Mouse (Mus musculus) liver (tissue): ENCODE data around the gene Ndufa12.

ENCODE experiments used
- DNase-seq: peaks from one replicate; pipeline ENCODE4 v3.0.0-alpha.2; 2020; ENCODE audit warnings: mixed read lengths

The Ndufa12 gene

DNA sequence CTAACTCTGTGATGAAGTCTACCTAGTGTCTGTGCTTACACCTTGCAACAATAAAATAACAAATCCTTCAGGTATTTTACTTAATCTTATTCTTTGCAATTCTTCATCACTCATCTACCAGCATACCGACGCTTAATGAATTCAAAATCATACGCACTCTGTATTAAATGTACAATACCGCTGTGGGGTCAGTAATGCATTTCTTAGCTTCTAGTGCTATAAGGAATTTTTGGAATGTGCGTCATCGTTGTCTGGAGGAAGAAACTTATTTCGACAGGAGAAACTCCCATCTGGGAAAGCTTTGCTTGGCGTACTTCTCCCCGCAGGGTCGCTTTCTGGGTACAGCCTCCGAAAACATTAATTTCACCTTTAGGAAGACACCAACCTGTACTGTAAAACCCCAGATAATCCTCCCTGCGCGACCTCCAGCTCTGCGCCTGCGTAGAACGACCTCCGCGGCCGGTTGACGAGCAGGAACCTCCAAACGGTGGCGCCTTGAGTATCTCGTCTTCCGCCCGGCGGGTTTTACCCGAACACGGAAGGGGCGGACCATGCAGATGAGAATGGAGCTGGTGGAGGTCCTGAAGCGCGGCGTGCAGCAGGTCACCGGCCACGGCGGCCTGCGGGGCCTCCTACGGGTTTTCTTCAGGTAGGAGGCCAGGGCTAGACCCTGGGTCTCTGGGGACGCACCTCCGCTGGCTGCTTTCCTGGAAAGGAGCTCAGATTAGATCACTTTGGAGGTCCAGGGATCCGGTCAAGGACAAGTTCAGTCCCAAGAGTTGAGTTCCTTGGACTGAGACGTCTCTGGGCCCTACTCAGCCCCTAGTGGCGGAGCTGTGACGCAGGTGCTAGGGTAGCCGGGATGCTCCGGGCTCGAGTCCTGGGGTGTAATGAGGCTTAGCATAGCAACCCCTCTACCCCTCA, at the start of gene Ndufa12:
TSS of gene Ndufa12 (plus strand) at position 239 of the 924 bp plus-strand sequence.
- DNase-seq: peak; percentile 94

DNA sequence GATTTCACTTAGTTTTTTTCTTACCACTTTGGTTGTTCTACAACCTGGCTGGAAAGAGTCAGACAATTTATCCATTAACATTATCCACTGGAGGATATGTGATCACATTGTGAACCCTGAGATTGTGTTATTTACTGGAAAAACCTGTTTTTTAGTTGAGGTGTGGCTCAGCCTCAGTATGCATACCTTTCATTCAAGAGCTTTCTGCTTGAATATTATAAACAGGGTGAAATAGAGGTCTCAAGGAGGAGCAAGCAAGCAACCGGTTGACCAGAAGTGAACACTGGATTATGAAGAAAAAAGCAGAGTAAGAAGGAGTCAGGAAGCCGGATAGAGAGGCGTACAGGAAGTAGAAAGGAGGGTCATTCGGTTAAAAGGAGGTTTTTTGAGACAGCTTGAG, 47.0 kb upstream of the Ndufa12 start:
- DNase-seq: no peak

DNA sequence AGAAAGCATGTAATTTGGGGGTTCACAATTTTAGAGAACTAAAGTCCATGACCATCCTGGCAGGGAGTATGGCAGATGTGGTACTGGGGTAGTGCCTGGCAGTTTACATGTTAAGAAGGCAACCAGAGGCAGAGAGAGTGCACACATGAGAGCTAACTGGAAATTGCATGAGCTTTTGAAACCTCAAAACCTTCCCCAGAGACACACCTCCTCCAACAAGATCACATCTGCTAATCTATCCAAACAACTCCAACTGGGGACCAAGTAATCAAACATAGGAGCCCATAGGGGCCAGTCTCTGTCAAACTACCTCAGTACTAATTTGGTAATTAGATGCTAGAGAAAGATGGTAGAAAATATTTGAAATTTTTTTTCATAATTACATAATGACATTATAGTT, 44.7 kb upstream of the Ndufa12 start:
- DNase-seq: no peak

DNA sequence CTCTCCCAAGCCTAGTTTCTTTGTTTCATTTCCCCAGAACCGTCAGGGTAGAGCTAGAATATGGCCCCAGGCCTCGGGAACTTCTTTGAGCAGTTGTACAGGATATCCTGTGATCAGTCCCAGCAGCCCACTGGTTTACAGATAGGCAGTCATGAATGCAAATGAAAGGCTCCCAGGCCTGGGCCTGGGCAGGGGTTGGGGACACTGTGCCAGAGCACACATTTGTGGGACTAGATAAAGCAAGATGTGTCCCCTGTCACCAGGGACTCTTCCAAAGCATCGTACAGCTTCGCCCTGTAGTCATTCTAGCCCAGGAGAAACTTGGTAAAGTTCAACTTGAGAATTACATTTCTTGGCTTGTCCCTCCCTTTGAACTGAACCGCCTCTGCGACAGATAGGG, 39.6 kb upstream of the Ndufa12 start:
- DNase-seq: no peak

- DNase-seq: no peak
These were observed 39.1 kb upstream of the Ndufa12 start for GRCm38 (mm10) chr10:94159406-94159805.

- no peak for DNase-seq
These were observed 37.3 kb upstream of the Ndufa12 start for GRCm38 (mm10) chr10:94161051-94161765.

DNA sequence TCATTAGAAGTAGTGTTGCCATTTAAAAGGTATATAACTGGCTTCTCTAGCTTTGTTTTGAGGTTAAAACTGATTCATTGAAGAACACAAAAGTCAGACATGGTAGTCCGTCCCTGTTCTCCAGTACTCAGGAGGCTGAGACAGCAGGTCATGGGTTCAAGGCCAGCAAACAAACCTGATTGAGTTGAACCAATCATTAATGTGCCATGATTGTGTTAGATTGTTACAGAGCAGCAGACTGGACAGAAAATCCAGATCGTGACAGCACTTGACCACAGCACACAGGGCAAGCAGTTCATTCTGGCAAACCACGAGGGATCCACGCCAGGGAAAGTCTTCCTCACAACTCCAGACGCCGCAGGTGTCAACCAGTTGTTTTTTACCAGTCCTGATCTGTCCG, 36.5 kb upstream of the Ndufa12 start:
- DNase-seq: no peak

DNA sequence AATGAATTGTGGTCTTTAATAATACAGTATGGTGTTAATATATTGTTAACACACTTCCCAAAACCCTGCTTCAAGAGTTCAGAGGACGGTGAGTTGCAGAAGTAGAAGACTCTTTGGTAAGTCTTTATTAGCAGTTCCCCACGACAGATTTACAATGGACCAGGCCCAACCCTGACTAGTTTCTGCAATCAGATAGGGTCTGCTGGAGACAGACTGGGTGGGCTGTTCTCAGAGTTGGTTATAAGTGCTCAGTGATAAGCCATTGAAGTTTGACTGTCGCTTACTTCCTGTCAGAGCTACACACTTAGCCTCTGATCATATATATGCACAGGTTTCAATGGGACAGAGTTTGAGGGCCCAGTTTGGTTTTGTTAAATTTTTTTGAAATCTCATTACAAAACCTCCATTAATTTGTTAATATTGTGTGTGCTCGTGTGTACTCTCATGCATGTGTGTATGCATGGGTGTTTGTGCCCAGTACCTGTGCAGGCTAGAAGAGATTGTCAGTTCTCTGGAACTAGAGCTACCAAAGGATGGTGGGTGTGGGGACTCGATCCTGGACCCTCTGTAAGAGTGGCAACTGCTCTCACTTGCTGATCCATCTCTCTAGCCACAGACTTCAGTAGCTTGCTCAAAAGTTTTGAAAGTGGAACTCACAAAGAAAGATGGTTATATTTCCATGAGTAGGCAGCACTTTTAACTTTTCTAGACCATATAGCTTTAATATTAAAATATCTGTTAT, 34.2 kb upstream of the Ndufa12 start:
- no peak for DNase-seq

GRCm38 (mm10) chr10:94165426-94165825, 33.1 kb upstream of the Ndufa12 start:
- no peak for DNase-seq

DNA sequence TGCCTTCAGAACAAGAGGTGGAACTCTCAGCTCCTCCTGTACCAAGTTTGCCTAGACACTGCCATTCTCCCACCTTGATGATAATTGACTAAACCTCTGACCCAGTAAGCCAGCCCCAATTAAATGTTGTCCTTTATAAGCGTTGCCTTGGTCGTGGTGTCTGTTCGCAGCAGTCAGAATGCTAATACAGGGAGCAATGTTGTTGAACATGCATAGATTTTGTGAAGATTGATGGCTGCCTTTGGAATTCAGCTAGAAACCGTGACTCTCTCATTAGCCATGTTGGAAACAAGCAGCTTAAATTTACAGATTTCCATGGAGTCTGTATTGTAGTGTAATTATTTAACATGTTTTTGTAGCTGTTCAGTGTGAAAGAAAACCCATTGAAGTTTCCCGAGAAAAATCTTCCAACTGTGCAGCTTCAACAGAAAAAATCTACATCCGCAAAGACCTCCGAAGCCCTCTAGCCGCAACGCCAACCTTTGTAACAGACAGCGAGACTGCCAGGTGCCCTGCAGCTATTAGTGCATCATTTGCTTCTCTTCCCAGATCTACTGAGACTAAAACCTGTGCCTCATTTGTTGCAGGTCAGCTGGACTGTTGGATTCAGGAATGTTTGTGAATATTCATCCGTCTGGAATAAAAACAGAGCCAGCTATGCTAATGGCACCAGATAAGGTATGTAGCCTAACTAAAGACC, 31.3 kb upstream of the Ndufa12 start:
- DNase-seq: no peak

DNA sequence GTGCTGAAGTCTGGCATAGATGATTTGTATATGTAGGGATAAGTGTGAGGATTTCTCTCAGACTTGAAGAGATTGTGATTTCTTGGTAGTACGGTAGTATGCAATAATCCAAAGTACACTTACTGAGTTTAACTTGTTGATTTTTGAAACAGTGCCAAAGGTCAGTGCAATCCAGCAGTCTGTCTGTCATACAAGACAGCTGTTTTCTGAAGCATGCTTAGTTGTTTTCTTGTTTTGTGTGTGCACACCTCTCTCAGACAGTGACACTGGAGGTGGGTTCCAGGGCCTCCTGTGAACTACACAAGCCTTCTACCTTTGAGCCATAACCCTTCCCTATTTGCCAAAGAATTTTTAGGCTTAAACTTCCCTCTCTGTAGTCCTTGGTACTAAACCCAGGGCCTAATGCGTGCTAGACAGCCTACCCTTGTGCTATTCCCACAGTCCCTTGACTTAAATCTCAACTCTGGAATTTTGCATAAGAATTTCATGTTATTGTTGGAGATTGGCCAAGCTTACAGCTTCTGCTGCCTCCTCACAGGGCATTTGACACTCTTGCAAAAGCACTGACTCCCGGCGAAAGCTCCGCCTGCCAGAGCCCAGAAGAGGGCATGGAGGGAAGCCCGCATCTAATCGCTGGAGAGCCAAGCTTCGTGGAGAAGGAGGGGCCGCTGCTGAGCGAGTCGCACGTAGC, 26.9 kb upstream of the Ndufa12 start:
- DNase-seq: peak; percentile 17

- DNase-seq: no peak
These were observed 26.4 kb upstream of the Ndufa12 start for GRCm38 (mm10) chr10:94172137-94172536.

- no peak for DNase-seq
These were observed 25.8 kb upstream of the Ndufa12 start for GRCm38 (mm10) chr10:94172706-94173105.

GRCm38 (mm10) chr10:94174652-94175051, 23.9 kb upstream of the Ndufa12 start:
- no peak for DNase-seq

DNA sequence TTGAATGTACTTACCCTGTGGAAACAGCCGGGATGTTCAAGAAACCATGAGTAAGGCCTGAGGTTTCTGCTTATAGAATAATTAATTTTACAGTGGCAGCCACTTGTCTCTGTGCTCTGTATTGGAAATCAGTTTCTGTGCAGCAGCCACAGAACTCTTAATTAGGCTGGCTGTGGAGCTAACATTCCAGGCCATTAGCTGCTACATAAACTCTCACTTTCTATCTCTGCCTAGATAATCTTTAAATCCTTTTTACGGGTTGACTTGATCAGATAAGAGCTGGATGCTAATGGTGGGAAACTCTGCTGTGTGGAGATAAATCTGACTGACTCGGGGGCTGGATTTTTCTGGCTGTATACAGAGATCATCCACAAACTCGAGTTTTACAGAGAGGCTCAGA, 15.3 kb upstream of the Ndufa12 start:
- no peak for DNase-seq

DNA sequence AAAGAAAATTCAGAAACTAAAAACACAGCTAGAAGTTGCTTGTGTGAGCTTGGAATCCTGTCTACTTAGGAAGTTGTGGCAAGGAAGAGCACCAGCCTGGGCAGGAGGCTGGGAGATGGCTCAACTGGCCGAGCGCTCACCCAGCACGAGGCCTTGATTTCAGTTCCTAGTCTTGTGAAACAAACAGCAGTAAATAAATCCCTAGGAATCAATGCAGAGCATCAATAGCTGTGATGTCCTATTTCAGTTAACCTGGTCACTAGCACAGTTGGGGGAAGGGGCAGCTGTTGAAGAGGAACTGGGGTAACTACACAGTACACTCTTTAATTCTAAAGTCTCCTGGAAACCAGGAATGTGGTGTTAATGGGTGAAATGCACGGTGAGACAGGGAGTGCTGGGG, 6.5 kb downstream of the Ndufa12 start:
- DNase-seq: no peak

GRCm38 (mm10) chr10:94210718-94211618, 12.4 kb downstream of the Ndufa12 start:
- no peak for DNase-seq

DNA sequence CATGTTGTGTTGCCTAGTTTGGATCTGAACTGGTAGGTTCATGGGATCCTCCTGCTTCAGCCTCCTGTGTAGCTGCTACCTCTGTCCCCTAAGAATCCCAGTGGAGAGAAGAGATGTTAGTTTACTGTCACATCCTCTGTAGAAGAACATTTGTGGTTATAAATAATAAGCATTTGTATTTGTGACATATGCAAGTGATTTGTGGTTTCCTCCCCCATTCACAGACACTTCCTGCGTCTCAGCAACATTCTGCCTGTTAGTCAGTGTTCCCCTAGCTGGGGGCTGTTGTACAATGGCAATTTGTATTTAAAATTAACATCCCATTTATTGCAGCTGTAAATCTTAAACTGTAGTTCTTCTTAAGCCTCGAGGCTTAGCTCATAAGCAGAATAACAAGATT, 13.2 kb downstream of the Ndufa12 start:
- no peak for DNase-seq

- no peak for DNase-seq
These were observed 26.7 kb downstream of the Ndufa12 start for GRCm38 (mm10) chr10:94225026-94225750.
